Mouse (Mus musculus): ENCODE results near the gene Nyap2.

- TF ChIP-seq CTCF (IDR thresholded peaks at IDR 0.05; ENCODE audit: insufficient read depth, low read length), result no peak
- TF ChIP-seq POLR2A (IDR thresholded peaks at IDR 0.05; ENCODE audit: borderline replicate concordance, extremely low read depth, low read depth, low read length), result no peak
Observed at GRCm38 (mm10) chr1:81280978-81281377, 204.2 kb downstream of the Nyap2 start.

Measured in lung, adult 2 months (tissue).